In the genomic region with DNA sequence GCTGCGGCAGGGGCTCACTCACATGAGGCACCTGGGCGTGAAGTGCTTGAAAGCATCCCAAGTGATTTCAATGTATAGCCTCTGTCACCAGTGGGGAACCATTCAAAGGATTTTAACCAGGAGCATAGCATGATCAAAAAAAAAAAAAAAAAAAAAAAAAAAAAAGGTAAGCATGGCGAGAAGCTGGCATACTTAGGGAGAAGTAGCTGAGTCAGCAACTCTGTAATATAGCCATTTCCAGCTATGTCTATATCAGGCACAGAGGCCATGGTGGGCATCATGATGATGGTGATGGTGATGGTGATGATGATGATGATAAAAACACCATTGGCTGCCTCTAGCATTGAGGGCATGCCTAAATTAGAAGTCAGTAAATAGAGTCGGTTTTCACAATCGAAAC, we compare ENCODE assay signal across 14 mouse cellular contexts.
DNase-seq lines count a peak whose midpoint lies in the region; TF ChIP-seq lines count a peak whose summit lies in the region.
"Had no signal": no experiment of that assay in that cellular context is flagged by ENCODE, and none has a peak within 500 bp of the region (broad histone marks: within the 10 kb centered on the region; RNA-seq: fewer than 3 reads in every experiment).

No protein-coding gene starts in this region.

- H3K36me3 ChIP-seq in ES-E14 (ENCODE audit: control insufficient read depth, insufficient read depth, low read length, poor library complexity, severe bottlenecking), result no peaks in the 10 kb centered on the region
- H3K36me3 ChIP-seq: embryonic facial prominence, embryonic 13.5 days; embryonic facial prominence, embryonic 15.5 days; forebrain, embryonic 10.5 days; forebrain, embryonic 12.5 days had no signal

- H3K27ac ChIP-seq in left cerebral cortex, adult 2 months, result peak overlapping the region; percentile 45; the same call in 1 of the 2 replicates
- no peak overlapping the region for H3K27ac ChIP-seq in ES-E14 (ENCODE audit: insufficient read depth, low read depth, low read length, poor library complexity, severe bottlenecking)
- peak overlapping the region; percentile 49; the same call in 1 of the 2 replicates for H3K27ac ChIP-seq in olfactory bulb, adult 2 months (ENCODE audit: insufficient read depth, low read depth, low read length)
- H3K27ac ChIP-seq: embryonic facial prominence, embryonic 13.5 days; embryonic facial prominence, embryonic 15.5 days; forebrain, embryonic 10.5 days; forebrain, embryonic 12.5 days had no signal

- no peak for TF ChIP-seq POLR2A in olfactory bulb, adult 2 months (IDR thresholded peaks at IDR 0.05; ENCODE audit: insufficient read depth, low read depth, low read length)

- no peak overlapping the region for H3K4me3 ChIP-seq in left cerebral cortex, adult 2 months
- no peak overlapping the region for H3K4me3 ChIP-seq in ES-E14 (ENCODE audit: insufficient read depth in 1 of 2, low read depth in 1 of 2, low read length in 2 of 2, poor library complexity in 1 of 2, severe bottlenecking in 1 of 2)
- H3K4me3 ChIP-seq in olfactory bulb, adult 2 months (ENCODE audit: insufficient read depth, low read depth, low read length), result no peak overlapping the region
- H3K4me3 ChIP-seq: embryonic facial prominence, embryonic 13.5 days; embryonic facial prominence, embryonic 15.5 days; erythroblast, embryonic 14.5 days; forebrain, embryonic 10.5 days; forebrain, embryonic 12.5 days had no signal

- in situ Hi-C loops in ES-E14 (cut with MboI; ENCODE audit: low sequenced_read_pairs in 2 of 2, unreplicated experiment in 2 of 2), result loop anchor here in 1 of 2 experiments (25.0 kb wide), 1 partner anchor 601 kb away; no protein-coding TSS in a partner anchor

- no peak overlapping the region for H3K9ac ChIP-seq in ES-E14 (ENCODE audit: insufficient read depth, low read depth, low read length, poor library complexity, severe bottlenecking)
- H3K9ac ChIP-seq: embryonic facial prominence, embryonic 13.5 days; embryonic facial prominence, embryonic 15.5 days; forebrain, embryonic 12.5 days had no signal

- DNase-seq in left cerebral cortex, adult 2 months (ENCODE audit: extremely low spot score in 1 of 2, low spot score in 2 of 2), result no peak
- no peak for DNase-seq in left cerebral cortex, adult 11 months (ENCODE audit: low spot score)
- DNase-seq in ES-E14 (ENCODE audit: low read depth, low spot score), result no peak
- DNase-seq in cerebellum, adult 11-12 months, result no peak
- DNase-seq in lung, postnatal 36 days, result no peak
- DNase-seq: adrenal gland, adult 8-10 months; cerebellum, adult 8-10 months; embryo, embryonic 11 days had no signal

- intact Hi-C loops in left cerebral cortex, adult 2 months (cut with DNase I), result no loop called here

- no peak for TF ChIP-seq CTCF in left cerebral cortex, adult 2 months (IDR thresholded peaks at IDR 0.05)
- no peak for TF ChIP-seq CTCF in olfactory bulb, adult 2 months (IDR thresholded peaks at IDR 0.05; ENCODE audit: insufficient read depth, low read depth, low read length)

- no peaks in the 10 kb centered on the region for H3K4me1 ChIP-seq in ES-E14 (ENCODE audit: control insufficient read depth in 2 of 2, insufficient read depth in 2 of 2, low read length in 2 of 2, poor library complexity in 1 of 2)
- peaks cover 14% of the 10 kb centered on the region for H3K4me1 ChIP-seq in olfactory bulb, adult 2 months (ENCODE audit: control insufficient read depth, insufficient read depth, low read length)
- H3K4me1 ChIP-seq: embryonic facial prominence, embryonic 13.5 days; embryonic facial prominence, embryonic 15.5 days; forebrain, embryonic 12.5 days had no signal

- whole genome bisulfite sequencing in olfactory bulb, adult 2 months, result 73% methylated on average over 5 of the region's 5 CpGs

- no peaks in the 10 kb centered on the region for H3K9me3 ChIP-seq in ES-E14 (ENCODE audit: control insufficient read depth, insufficient read depth, low read depth, low read length)
- H3K9me3 ChIP-seq: embryonic facial prominence, embryonic 13.5 days; embryonic facial prominence, embryonic 15.5 days; forebrain, embryonic 10.5 days; forebrain, embryonic 12.5 days had no signal

TF ChIP-seq in ES-E14, 5 proteins besides CTCF, POLR2A, EP300 and RAD21:
- TF ChIP-seq ZNF384 (IDR thresholded peaks at IDR 0.05; ENCODE audit: low read depth, low read length) (0 out of 2 replicates have a peak, but pooled peaks have one; percentile 28), MAFK (IDR thresholded peaks at IDR 0.05; ENCODE audit: insufficient read depth, low read depth, low read length) (peak; percentile 94), HCFC1 (IDR thresholded peaks at IDR 0.05; ENCODE audit: borderline replicate concordance, insufficient read depth, low read length) (no peak)
